Mouse (Mus musculus): ENCODE data around the gene Lacc1. TPM values are rescaled to one million over a fixed set of nuclear protein-coding genes. Genes with fewer than 3 reads are reported as not detected.

The Lacc1 gene
- total RNA-seq, 2 experiments from 2014 or later: 11.0 to 17.1 TPM

DNA sequence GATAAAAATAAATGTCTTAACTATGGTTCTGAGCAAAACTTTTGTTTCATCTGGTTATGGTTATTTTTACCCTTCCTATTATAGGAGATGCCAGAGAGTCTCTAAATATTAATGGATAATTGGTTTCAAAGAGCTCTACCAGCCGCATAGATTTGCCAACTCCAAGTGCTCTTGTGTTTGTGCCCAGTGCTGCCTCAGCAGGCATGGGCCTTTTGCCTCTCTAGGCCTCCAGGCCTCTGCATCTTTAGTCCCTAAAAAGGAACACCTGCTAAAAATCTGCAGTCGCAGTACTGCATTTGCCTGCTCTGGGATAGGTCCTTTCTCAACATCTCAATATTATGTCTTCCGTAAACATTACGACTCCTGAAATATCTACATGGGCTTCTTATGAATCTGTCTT is 55.5 kb downstream of the Lacc1 start:
- ATAC-seq (replicated peaks; ENCODE audit: poor library complexity): no peak

DNA sequence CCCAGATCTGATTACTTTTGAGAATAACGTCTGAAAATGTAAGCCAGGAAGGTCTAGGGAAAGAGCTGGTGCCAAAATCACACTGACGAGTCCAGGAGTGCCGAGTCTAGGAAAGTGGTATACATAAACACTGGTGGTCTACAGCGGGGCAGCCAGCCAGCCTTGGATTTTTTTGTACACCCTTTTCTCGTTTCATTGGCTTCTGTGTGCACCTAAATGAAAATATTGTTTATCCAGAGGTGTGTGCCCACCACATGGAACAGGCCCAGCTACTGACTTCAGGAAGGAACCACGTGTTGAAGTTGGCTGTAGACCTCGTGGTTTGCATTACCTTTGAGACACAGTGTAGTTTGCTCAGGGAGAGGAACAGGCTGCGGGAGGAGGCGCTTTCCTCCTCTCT is 57.1 kb downstream of the Lacc1 start:
- no peak for ATAC-seq (replicated peaks; ENCODE audit: poor library complexity)

Other genes with a start within 250 kb of the Lacc1 start
- gene Ccdc122, start 132 bp downstream of the Lacc1 start, total RNA-seq (2015): 14.8 and 15.3 TPM in 2 replicates
- gene Ccdc122, start 132 bp downstream of the Lacc1 start, total RNA-seq (2017): 12.1 and 19.2 TPM in 2 replicates
- gene Enox1, start 119.9 kb upstream of the Lacc1 start, total RNA-seq (2015): not detected in 2 replicates
- 0.17 TPM in 1 of 2 replicates, not detected in the other for gene Enox1, start 119.9 kb upstream of the Lacc1 start, total RNA-seq (2017)

Data from megakaryocyte progenitor cell, adult 5-6 weeks (primary cell).